Mouse (Mus musculus): ENCODE results near the gene St3gal3.

DNA sequence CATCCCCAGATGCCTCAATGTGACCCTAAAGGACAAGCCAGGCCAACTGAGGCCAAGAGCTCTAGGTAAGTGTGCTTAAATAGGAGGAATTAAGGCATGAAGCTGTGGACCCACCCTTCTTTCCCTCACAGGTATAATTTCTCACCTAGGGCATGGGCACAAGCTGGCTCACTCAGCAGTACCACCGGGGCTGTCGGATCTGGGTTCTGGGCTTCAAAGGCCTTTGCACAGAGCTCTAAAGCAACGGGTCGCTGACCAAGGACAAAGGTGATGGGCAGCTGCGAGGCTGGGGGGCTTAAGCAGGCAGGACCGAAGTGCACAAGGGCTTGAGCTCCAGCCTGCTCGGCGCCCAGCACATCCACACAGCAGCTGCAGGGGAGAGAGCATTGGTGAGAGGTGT lies 244.0 kb downstream of the St3gal3 start:
- TF ChIP-seq CTCF (IDR thresholded peaks at IDR 0.05; ENCODE audit: low read depth) (no peak), EP300 (IDR thresholded peaks at IDR 0.05; ENCODE audit: low read depth) (no peak)
